Mouse (Mus musculus): ENCODE measurements around the gene Rnf10. TPM values are rescaled to one million over a fixed set of nuclear protein-coding genes. Genes with fewer than 3 reads are reported as not detected.
A peak's percentile ranks its signal among the peaks of the same experiment; 100 is the strongest.

Rnf10 gene
- polyA plus RNA-seq, 1 experiment from 2014 or later = 150 TPM

GRCm38 (mm10) chr5:115300035-115300744 lies 27.5 kb upstream of the Rnf10 start:
- Histone ChIP-seq H3K27ac (peak overlapping the region; percentile 96), H3K9ac (peak overlapping the region; percentile 95), H3K4me3 (peak overlapping the region; percentile 93), H3K4me1 (peaks cover 28% of the 10 kb centered on the region), H3K4me2 (peak overlapping the region; percentile 60), H3K27me3 (no peaks in the 10 kb centered on the region), H3K9me3 (no peaks in the 10 kb centered on the region), H3K36me3 (peaks cover 37% of the 10 kb centered on the region)
- ATAC-seq (ENCODE audit: borderline replicate concordance, extremely low read depth, low FRiP score, low TSS enrichment) = peak; percentile 0
- WGBS = under 1% methylated on average over 46 of the region's 46 CpGs

GRCm38 (mm10) chr5:115296347-115296746 lies 23.6 kb upstream of the Rnf10 start:
- Histone ChIP-seq H3K4me3 (no peak overlapping the region), H3K9me3 (no peaks in the 10 kb centered on the region), H3K27ac (no peak overlapping the region), H3K4me1 (peaks cover 20% of the 10 kb centered on the region), H3K4me2 (no peak overlapping the region), H3K36me3 (peaks cover 53% of the 10 kb centered on the region), H3K9ac (no peak overlapping the region), H3K27me3 (no peaks in the 10 kb centered on the region)
- 65% methylated on average over 10 of the region's 10 CpGs for WGBS
- ATAC-seq (ENCODE audit: borderline replicate concordance, extremely low read depth, low FRiP score, low TSS enrichment) = no peak

GRCm38 (mm10) chr5:115294173-115294572 lies 21.5 kb upstream of the Rnf10 start:
- ATAC-seq (ENCODE audit: borderline replicate concordance, extremely low read depth, low FRiP score, low TSS enrichment) = no peak
- no peak overlapping the region for H3K4me3 ChIP-seq
- peaks cover 14% of the 10 kb centered on the region for H3K4me1 ChIP-seq
- H3K27me3 ChIP-seq = no peaks in the 10 kb centered on the region
- no peak overlapping the region for H3K27ac ChIP-seq
- no peak overlapping the region for H3K4me2 ChIP-seq
- H3K36me3 ChIP-seq = peaks cover 64% of the 10 kb centered on the region
- H3K9me3 ChIP-seq = no peaks in the 10 kb centered on the region
- WGBS = 92% methylated on average over 8 of the region's 8 CpGs
- no peak overlapping the region for H3K9ac ChIP-seq

- Histone ChIP-seq H3K4me2 (no peak overlapping the region), H3K27ac (no peak overlapping the region), H3K9me3 (no peaks in the 10 kb centered on the region), H3K36me3 (peaks cover 18% of the 10 kb centered on the region), H3K27me3 (no peaks in the 10 kb centered on the region), H3K4me1 (peaks cover 6% of the 10 kb centered on the region; the same call in 1 of the 2 replicates), H3K4me3 (no peak overlapping the region), H3K9ac (no peak overlapping the region)
- 89% methylated on average over 3 of the region's 3 CpGs for WGBS
- no peak for ATAC-seq (ENCODE audit: borderline replicate concordance, extremely low read depth, low FRiP score, low TSS enrichment)
Observed at GRCm38 (mm10) chr5:115284735-115285134, 12.0 kb upstream of the Rnf10 start.

GRCm38 (mm10) chr5:115280050-115280687 lies 7.5 kb upstream of the Rnf10 start:
- Histone ChIP-seq H3K27ac (no peak overlapping the region), H3K9me3 (no peaks in the 10 kb centered on the region), H3K36me3 (peaks cover 11% of the 10 kb centered on the region; the same call in 1 of the 2 replicates), H3K9ac (peak overlapping the region; percentile 82), H3K4me3 (peak overlapping the region; percentile 91), H3K27me3 (no peaks in the 10 kb centered on the region), H3K4me1 (peaks cover 6% of the 10 kb centered on the region; the same call in 1 of the 2 replicates), H3K4me2 (peak overlapping the region; percentile 88)
- WGBS = 3% methylated on average over 17 of the region's 17 CpGs
- ATAC-seq (ENCODE audit: borderline replicate concordance, extremely low read depth, low FRiP score, low TSS enrichment) = no peak; the same call in 1 of the 2 replicates

- Histone ChIP-seq H3K4me2 (peak within 1 kb of the TSS; percentile 88), H3K27ac (no peak within 1 kb of the TSS), H3K9me3 (no peaks in the 10 kb centered on the region), H3K9ac (peak within 1 kb of the TSS; percentile 82), H3K36me3 (peaks cover 8% of the 10 kb centered on the region; the same call in 1 of the 2 replicates), H3K4me1 (peaks cover 6% of the 10 kb centered on the region; the same call in 1 of the 2 replicates), H3K4me3 (peak within 1 kb of the TSS; percentile 91), H3K27me3 (no peaks in the 10 kb centered on the region)
- 3% methylated on average over 45 of the region's 45 CpGs for whole genome bisulfite sequencing
- ATAC-seq (ENCODE audit: borderline replicate concordance, extremely low read depth, low FRiP score, low TSS enrichment) = no peak; the same call in 1 of the 2 replicates
Observed at GRCm38 (mm10) chr5:115279226-115280049, 6.7 kb upstream of the Rnf10 start, which contains the start of gene Coq5. Gene Coq5 (plus strand): TSS chr5:115279666.

GRCm38 (mm10) chr5:115278785-115279184 lies 6.1 kb upstream of the Rnf10 start:
- Histone ChIP-seq H3K9me3 (no peaks in the 10 kb centered on the region), H3K36me3 (peaks cover 2% of the 10 kb centered on the region; the same call in 1 of the 2 replicates), H3K9ac (no peak overlapping the region), H3K4me2 (no peak overlapping the region), H3K27ac (no peak overlapping the region), H3K27me3 (no peaks in the 10 kb centered on the region), H3K4me3 (no peak overlapping the region), H3K4me1 (peaks cover 6% of the 10 kb centered on the region; the same call in 1 of the 2 replicates)
- WGBS = 49% methylated on average over 2 of the region's 2 CpGs
- no peak for ATAC-seq (ENCODE audit: borderline replicate concordance, extremely low read depth, low FRiP score, low TSS enrichment)

- peaks cover 11% of the 10 kb centered on the region; the same call in 1 of the 2 replicates for H3K4me1 ChIP-seq
- no peak overlapping the region for H3K9ac ChIP-seq
- no peaks in the 10 kb centered on the region for H3K9me3 ChIP-seq
- ATAC-seq (ENCODE audit: borderline replicate concordance, extremely low read depth, low FRiP score, low TSS enrichment) = no peak
- WGBS = 65% methylated on average over 1 of the region's 1 CpGs
- H3K27ac ChIP-seq = no peak overlapping the region
- no peak overlapping the region for H3K4me3 ChIP-seq
- H3K27me3 ChIP-seq = no peaks in the 10 kb centered on the region
- H3K4me2 ChIP-seq = no peak overlapping the region
- H3K36me3 ChIP-seq = no peaks in the 10 kb centered on the region
Observed at GRCm38 (mm10) chr5:115278053-115278452, 5.4 kb upstream of the Rnf10 start.

- 30% methylated on average over 14 of the region's 14 CpGs for WGBS
- peaks cover 16% of the 10 kb centered on the region for H3K4me1 ChIP-seq
- no peak overlapping the region for H3K27ac ChIP-seq
- H3K27me3 ChIP-seq = no peaks in the 10 kb centered on the region
- no peak overlapping the region for H3K4me2 ChIP-seq
- no peaks in the 10 kb centered on the region for H3K9me3 ChIP-seq
- H3K36me3 ChIP-seq = no peaks in the 10 kb centered on the region
- H3K9ac ChIP-seq = no peak overlapping the region
- no peak overlapping the region for H3K4me3 ChIP-seq
- ATAC-seq (ENCODE audit: borderline replicate concordance, extremely low read depth, low FRiP score, low TSS enrichment) = no peak
Observed at GRCm38 (mm10) chr5:115275998-115276397, 3.3 kb upstream of the Rnf10 start.

- peaks cover 23% of the 10 kb centered on the region for H3K4me1 ChIP-seq
- no peaks in the 10 kb centered on the region for H3K9me3 ChIP-seq
- 0 out of 2 replicates have a peak, but pooled peaks cover 5% of the 10 kb centered on the region for H3K36me3 ChIP-seq
- H3K4me3 ChIP-seq = no peak overlapping the region
- H3K4me2 ChIP-seq = no peak overlapping the region
- no peaks in the 10 kb centered on the region for H3K27me3 ChIP-seq
- no peak overlapping the region for H3K9ac ChIP-seq
- H3K27ac ChIP-seq = no peak overlapping the region
- no peak for ATAC-seq (ENCODE audit: borderline replicate concordance, extremely low read depth, low FRiP score, low TSS enrichment)
- WGBS = 80% methylated on average over 1 of the region's 1 CpGs
Observed at GRCm38 (mm10) chr5:115274771-115275170, 2.1 kb upstream of the Rnf10 start.

GRCm38 (mm10) chr5:115274353-115274752 lies 1.7 kb upstream of the Rnf10 start:
- no peak overlapping the region for H3K4me2 ChIP-seq
- H3K9ac ChIP-seq = no peak overlapping the region
- H3K4me1 ChIP-seq = peaks cover 27% of the 10 kb centered on the region
- no peaks in the 10 kb centered on the region for H3K9me3 ChIP-seq
- no peak overlapping the region for H3K27ac ChIP-seq
- no peak for ATAC-seq (ENCODE audit: borderline replicate concordance, extremely low read depth, low FRiP score, low TSS enrichment)
- H3K4me3 ChIP-seq = no peak overlapping the region
- 74% methylated on average over 1 of the region's 1 CpGs for WGBS
- 0 out of 2 replicates have a peak, but pooled peaks cover 9% of the 10 kb centered on the region for H3K36me3 ChIP-seq
- no peaks in the 10 kb centered on the region for H3K27me3 ChIP-seq
